Mouse (Mus musculus) lung, postnatal 0 days (tissue): Measurements from ENCODE around the gene Cd6.

Source experiments
- CTCF ChIP-seq: IDR thresholded peaks from 2 replicates; pipeline ENCODE4 v1.5.1; 2016; ENCODE audit warnings: antibody characterized with exemption, mild to moderate bottlenecking
- EP300 ChIP-seq: IDR thresholded peaks from 2 replicates; pipeline ENCODE4 v1.6.1; 2016; ENCODE audit warnings: antibody characterized with exemption, mild to moderate bottlenecking, control low read depth

- TF ChIP-seq CTCF (no peak), EP300 (no peak)
Measured at GRCm38 (mm10) chr19:10784796-10785459, 44.9 kb downstream of the Cd6 start.
